24 mouse cellular contexts compared by ENCODE assay signal in the genomic region with DNA sequence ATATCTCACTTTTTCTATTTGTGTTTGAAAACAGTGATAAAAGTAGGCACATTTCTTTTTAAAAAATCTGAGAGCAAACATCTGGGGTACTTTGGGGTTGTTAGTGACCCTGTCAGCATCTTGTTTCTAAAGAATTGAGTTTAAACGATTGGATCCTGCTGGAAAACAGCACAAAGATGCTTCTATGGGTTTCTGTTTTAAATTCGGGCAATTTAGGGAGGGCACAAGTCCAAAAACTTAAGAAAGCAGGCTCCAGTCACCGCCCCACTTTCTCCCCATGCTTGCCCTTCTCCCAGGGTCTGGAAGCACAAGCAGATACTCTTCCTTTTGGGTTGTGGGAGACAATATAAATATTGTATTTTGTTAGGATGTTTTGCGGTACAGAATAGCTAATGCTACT. TPM values are rescaled to one million over a fixed set of nuclear protein-coding genes. Genes with fewer than 3 reads are reported as not detected.
A peak's percentile ranks its signal among the peaks of the same experiment; 100 is the strongest.
DNase-seq lines count a peak whose midpoint lies in the region; ATAC-seq and TF ChIP-seq lines count a peak whose summit lies in the region.
"Had no signal": no experiment of that assay in that cellular context is flagged by ENCODE, and none has a peak within 500 bp of the region (broad histone marks: within the 10 kb centered on the region; RNA-seq: fewer than 3 reads in every experiment).

No protein-coding gene starts in this region.

- H3K9ac ChIP-seq in heart, embryonic 13.5 days = no peak overlapping the region
- no peak overlapping the region for H3K9ac ChIP-seq in lung, embryonic 16.5 days (ENCODE audit: low read length)
- H3K9ac ChIP-seq in stomach, embryonic 15.5 days = no peak overlapping the region
- H3K9ac ChIP-seq: forebrain, postnatal 0 days; hindbrain, embryonic 12.5 days; hindbrain, embryonic 15.5 days had no signal

- no peak for DNase-seq in heart, adult 11 months
- no peak for DNase-seq in lung, adult 2 months
- no peak for DNase-seq in cerebellum, postnatal 10 days
- DNase-seq in urinary bladder, adult 18-20 months (ENCODE audit: low spot score in 2 of 2) = no peak
- DNase-seq: adrenal gland, postnatal 10 days; adrenal gland, postnatal 36 days; B cell, adult 2 months; cerebellum, adult 18-20 months; cerebellum, adult 9-10 months; cerebellum, postnatal 36 days; embryo, embryonic 11 days; forebrain, postnatal 0 days; gastrocnemius, postnatal 25 days; heart, adult 2 months had no signal

- no peak for TF ChIP-seq POLR2A in lung, adult 2 months (IDR thresholded peaks at IDR 0.05; ENCODE audit: borderline replicate concordance, extremely low read depth, low read depth, low read length)

- 65% methylated on average over 4 of the region's 4 CpGs for WGBS in heart, embryonic 13.5 days
- WGBS in lung, embryonic 16.5 days = 47% methylated on average over 4 of the region's 4 CpGs
- WGBS in lung, adult 2 months = 43% methylated on average over 4 of the region's 4 CpGs
- WGBS in stomach, embryonic 15.5 days = 33% methylated on average over 4 of the region's 4 CpGs

- H3K9me3 ChIP-seq in heart, embryonic 13.5 days = no peaks in the 10 kb centered on the region
- H3K9me3 ChIP-seq in lung, embryonic 16.5 days (ENCODE audit: control insufficient read depth, low read length) = no peaks in the 10 kb centered on the region
- H3K9me3 ChIP-seq in stomach, embryonic 15.5 days = no peaks in the 10 kb centered on the region
- H3K9me3 ChIP-seq: G1E; heart, embryonic 10.5 days; hindbrain, embryonic 12.5 days; hindbrain, embryonic 15.5 days had no signal

- no peak for ATAC-seq in heart, embryonic 13.5 days (ENCODE audit: extremely low read depth, insufficient number of reproducible peaks, low FRiP score, low TSS enrichment)
- no peak for ATAC-seq in lung, embryonic 16.5 days (ENCODE audit: low read depth)
- no peak for ATAC-seq in stomach, embryonic 15.5 days (ENCODE audit: insufficient read depth, low FRiP score, low read depth)
- ATAC-seq: forebrain, embryonic 14.5 days; forebrain, postnatal 0 days; Patski had no signal

- H3K4me1 ChIP-seq in heart, embryonic 13.5 days = peaks cover 11% of the 10 kb centered on the region
- no peaks in the 10 kb centered on the region for H3K4me1 ChIP-seq in lung, embryonic 16.5 days (replicated peaks; ENCODE audit: control insufficient read depth, insufficient read depth, low read length)
- peaks cover 5% of the 10 kb centered on the region; the same call in 1 of the 2 replicates for H3K4me1 ChIP-seq in lung, adult 2 months (ENCODE audit: control insufficient read depth, insufficient read depth, low read length)
- H3K4me1 ChIP-seq in stomach, embryonic 15.5 days = 0 out of 2 replicates have a peak, but pooled peaks cover 3% of the 10 kb centered on the region
- H3K4me1 ChIP-seq: hindbrain, embryonic 12.5 days; hindbrain, embryonic 15.5 days had no signal

- H3K27ac ChIP-seq in heart, embryonic 13.5 days (replicated peaks) = no peak overlapping the region
- H3K27ac ChIP-seq in lung, embryonic 16.5 days (ENCODE audit: low read length) = no peak overlapping the region
- H3K27ac ChIP-seq in stomach, embryonic 15.5 days = no peak overlapping the region
- H3K27ac ChIP-seq: heart, adult 2 months; heart, embryonic 10.5 days; hindbrain, embryonic 12.5 days; hindbrain, embryonic 15.5 days had no signal

- TF ChIP-seq CTCF in lung, adult 2 months (IDR thresholded peaks at IDR 0.05; ENCODE audit: insufficient read depth, low read length) = no peak

- H3K36me3 ChIP-seq in heart, embryonic 13.5 days = no peaks in the 10 kb centered on the region
- no peaks in the 10 kb centered on the region for H3K36me3 ChIP-seq in lung, embryonic 16.5 days (ENCODE audit: control insufficient read depth, insufficient read depth, low read length)
- H3K36me3 ChIP-seq in stomach, embryonic 15.5 days = no peaks in the 10 kb centered on the region
- H3K36me3 ChIP-seq: G1E; heart, embryonic 10.5 days; hindbrain, embryonic 12.5 days; hindbrain, embryonic 15.5 days had no signal

- H3K27me3 ChIP-seq in heart, embryonic 13.5 days (replicated peaks) = no peaks in the 10 kb centered on the region
- H3K27me3 ChIP-seq in lung, embryonic 16.5 days (ENCODE audit: control insufficient read depth, insufficient read depth, low read depth, low read length) = no peaks in the 10 kb centered on the region
- no peaks in the 10 kb centered on the region for H3K27me3 ChIP-seq in stomach, embryonic 15.5 days (replicated peaks)
- H3K27me3 ChIP-seq: CH12.LX; hindbrain, embryonic 12.5 days; hindbrain, embryonic 15.5 days; Patski had no signal

- H3K4me3 ChIP-seq in heart, embryonic 13.5 days = no peak overlapping the region
- H3K4me3 ChIP-seq in lung, embryonic 16.5 days (ENCODE audit: low read length) = no peak overlapping the region
- no peak overlapping the region for H3K4me3 ChIP-seq in lung, adult 2 months (replicated peaks; ENCODE audit: extremely low read depth, low read depth, low read length)
- H3K4me3 ChIP-seq in stomach, embryonic 15.5 days (replicated peaks) = no peak overlapping the region
- H3K4me3 ChIP-seq: heart, adult 2 months; heart, embryonic 10.5 days; hindbrain, embryonic 12.5 days; hindbrain, embryonic 15.5 days had no signal

- peak overlapping the region; percentile 24; the same call in 1 of the 2 replicates for H3K4me2 ChIP-seq in heart, embryonic 13.5 days
- H3K4me2 ChIP-seq in lung, embryonic 16.5 days (ENCODE audit: low read depth, low read length) = 0 out of 2 replicates have a peak overlapping the region, but pooled peaks have one; percentile 9
- peak overlapping the region; percentile 29; the same call in 1 of the 2 replicates for H3K4me2 ChIP-seq in stomach, embryonic 15.5 days
- H3K4me2 ChIP-seq: hindbrain, embryonic 12.5 days; hindbrain, embryonic 15.5 days had no signal

RNA-seq across cellular contexts. Expression of gene Bmp6, which starts 14.1 kb away (rescaled TPM):
- 2.2 and 2.4 TPM in 2 replicates for polyA plus RNA-seq in heart, embryonic 13.5 days (2015; fragmentation: Nextera tagmentation; extraction: Ambion mirVana)
- 1.3 and 1.6 TPM in 2 replicates for polyA plus RNA-seq in lung, embryonic 16.5 days (2015; fragmentation: Nextera tagmentation; extraction: Ambion mirVana)
- 193 and 202 TPM in 2 replicates for polyA plus RNA-seq in lung, adult 2 months (2012; rRNA removed)
- 1.9 and 2.1 TPM in 2 replicates for polyA plus RNA-seq in stomach, embryonic 15.5 days (2015; fragmentation: Nextera tagmentation; extraction: Ambion mirVana)
- polyA plus RNA-seq: G1E had no signal

Comparison
In these comparisons a context has a peak if more than half of its experiments do, and no peak if none do; other contexts are left out.
1. RNA of gene Bmp6, which starts 14.1 kb away (polyA plus RNA-seq): 193 to 202 TPM in lung, adult 2 months; 2.2 to 2.4 TPM in heart, embryonic 13.5 days, 1.9 to 2.1 TPM in stomach, embryonic 15.5 days and 1.3 to 1.6 TPM in lung, embryonic 16.5 days; every median in the first group is over 10 times any median in the second.
2. Peak in every context shown above with its lines, with median percentiles within 50 percentile points of each other: H3K4me2 ChIP-seq.